Mouse (Mus musculus): ENCODE measurements around the gene Fezf2.

Fezf2 gene

GRCm38 (mm10) chr14:12342458-12343131 is 5.4 kb downstream of the Fezf2 start:
- no peak for DNase-seq

GRCm38 (mm10) chr14:12341789-12342457 is 6.1 kb downstream of the Fezf2 start:
- no peak for DNase-seq

DNA sequence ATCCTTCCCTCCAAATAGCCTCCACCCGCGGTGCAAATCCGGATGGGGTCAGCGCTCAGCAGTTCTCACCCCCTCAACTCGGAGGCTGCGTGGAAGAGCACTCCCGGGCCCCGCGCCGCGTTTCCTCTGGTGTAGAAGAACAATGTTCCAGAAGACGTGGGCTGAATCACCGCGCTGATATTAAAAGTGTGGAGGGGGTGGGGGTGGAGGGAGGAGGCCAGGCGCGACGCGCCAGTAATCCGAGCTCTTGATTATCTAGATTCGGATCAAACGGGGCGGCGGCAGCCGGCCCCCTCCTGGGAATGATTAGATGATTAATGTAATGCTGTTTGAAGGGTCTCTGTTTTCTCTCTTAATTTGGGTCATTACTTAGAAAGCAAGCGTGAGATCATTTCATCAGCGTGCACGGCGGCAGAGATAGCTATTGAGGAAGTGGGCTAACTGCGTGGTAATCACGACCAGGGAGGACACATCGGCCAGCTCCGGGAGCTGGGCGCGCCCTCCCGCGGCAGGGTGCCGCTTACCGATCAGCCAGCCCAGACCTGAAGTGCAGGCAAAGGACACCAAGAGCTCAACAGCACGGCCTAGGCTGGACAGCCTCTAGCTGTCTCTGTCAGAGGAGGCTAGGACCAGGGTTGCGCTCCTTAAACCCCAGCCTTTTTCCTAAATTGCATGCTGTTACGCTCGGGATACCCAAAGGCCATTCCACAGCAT is 6.8 kb downstream of the Fezf2 start:
- DNase-seq: no peak

GRCm38 (mm10) chr14:12340238-12341074 is 7.5 kb downstream of the Fezf2 start:
- DNase-seq: no peak

DNA sequence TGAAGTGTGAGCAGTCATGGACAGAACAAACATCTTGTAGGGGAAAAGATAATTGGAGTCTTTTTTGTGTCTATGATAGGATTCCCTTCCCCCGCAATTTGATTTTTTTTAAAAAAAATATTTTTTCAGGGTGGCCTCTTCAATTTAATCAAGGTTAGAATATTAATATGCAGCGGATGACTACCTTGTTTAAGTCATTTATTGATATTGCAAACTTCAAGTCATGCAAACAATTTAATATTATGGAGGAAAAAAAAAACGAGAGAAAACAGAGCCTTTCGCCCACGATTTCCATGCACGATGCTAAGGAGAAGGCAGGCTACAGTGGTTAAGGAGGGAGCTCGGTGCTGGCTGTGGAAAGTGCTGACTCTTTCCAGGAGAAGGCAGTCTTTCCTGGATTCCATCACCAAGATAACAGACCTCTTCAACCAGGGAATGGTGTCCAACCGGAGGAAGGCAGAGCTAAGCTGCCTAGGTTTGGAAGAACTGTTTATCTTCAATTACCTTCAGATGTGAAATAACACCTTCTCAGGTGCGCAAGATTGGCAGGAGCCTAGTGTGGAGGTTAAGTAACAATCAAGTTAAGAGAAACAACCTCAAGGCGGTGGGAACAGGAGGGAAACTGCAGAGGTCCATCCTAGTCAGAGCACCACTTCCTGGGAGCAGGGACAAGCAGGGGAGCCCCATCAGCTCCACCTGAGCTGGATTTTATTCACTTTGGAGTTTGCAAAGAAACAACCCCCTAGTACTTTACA is 9.0 kb downstream of the Fezf2 start:
- DNase-seq: no peak

GRCm38 (mm10) chr14:12337998-12338809 is 9.8 kb downstream of the Fezf2 start:
- DNase-seq: no peak

- no peak for DNase-seq
Measured at GRCm38 (mm10) chr14:12337421-12337997, 10.5 kb downstream of the Fezf2 start.

GRCm38 (mm10) chr14:12334925-12335324 is 13.1 kb downstream of the Fezf2 start:
- DNase-seq: no peak

DNA sequence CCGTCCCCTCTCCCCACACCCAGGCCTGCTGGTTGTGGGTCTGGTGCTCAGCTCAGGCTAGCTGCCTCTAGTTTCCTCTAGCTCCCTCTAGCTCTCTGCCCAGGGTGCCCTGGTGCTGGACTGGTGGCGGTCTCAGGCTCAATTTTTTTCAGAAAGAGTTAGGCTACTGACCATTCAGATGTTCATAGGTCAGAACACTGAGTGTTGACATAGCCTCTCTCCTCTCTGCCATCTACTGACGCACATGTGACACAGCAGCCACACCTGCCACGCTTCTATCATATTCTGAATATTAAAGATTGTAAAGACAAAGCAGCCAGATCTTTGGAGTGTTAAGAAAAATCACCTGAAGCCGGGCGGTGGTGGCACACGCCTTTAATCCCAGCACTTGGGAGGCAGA is 14.4 kb downstream of the Fezf2 start:
- no peak for DNase-seq

DNA sequence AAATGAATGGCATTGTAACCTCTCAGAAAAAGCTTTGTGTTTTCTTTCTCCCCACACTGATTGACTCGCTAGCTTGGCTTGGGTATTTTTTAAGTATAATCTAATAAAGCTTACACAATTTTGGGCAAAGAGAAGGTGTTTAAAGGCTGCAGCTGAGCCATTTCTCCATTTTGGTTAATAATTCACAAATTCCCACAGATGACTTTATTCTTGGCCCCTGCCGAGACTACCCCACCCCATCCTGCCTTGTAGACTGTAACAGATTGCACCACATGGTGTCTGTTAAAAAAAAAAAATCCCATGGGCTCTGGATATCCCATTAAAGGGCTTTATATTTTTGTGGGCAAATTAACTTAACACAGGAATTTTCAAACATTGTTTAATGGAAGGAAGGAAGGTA is 44.9 kb downstream of the Fezf2 start:
- no peak for DNase-seq

GRCm38 (mm10) chr14:12300677-12301076 is 47.3 kb downstream of the Fezf2 start:
- peak; percentile 9 to 26 for DNase-seq

DNA sequence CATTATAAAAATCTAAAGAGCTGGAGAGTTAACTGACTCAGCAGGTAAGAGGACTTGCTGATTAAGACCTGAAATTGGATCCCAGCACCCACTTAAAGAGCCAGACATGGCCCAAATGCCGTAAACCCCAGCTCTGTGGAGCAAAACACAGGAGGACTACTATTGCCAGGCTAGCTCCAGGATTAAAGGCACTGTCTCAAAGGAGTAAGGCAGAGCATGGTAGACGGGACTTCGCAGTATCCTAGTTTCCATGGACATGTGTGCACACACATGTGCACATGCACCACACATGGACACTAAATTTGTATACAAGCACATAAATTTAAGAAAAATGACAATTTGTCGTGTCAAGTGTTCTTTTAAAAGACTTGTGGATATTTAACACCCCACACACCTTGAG is 47.7 kb downstream of the Fezf2 start:
- no peak for DNase-seq

GRCm38 (mm10) chr14:12299654-12300053 is 48.3 kb downstream of the Fezf2 start:
- DNase-seq: no peak

- no peak for DNase-seq
Measured at GRCm38 (mm10) chr14:12299171-12299570, 48.8 kb downstream of the Fezf2 start.

DNA sequence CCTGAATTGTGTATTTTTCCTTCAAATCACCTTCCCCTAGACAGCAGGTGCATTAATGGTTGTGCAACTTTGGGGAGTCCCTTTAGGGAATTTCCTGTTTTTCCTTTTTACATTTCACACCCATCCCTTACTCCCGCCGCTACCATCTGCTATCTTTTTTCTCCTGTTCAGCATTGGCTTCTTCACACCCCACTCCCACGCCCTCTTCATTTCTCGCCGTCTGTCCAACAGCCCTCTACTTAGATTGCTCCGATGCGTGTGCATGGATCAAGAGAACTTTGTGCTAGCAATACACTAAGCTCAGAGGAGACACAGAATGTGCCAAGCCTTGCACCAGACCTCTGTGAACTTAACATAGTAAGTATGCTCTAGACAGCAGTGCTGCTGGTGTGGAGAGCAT is 51.6 kb downstream of the Fezf2 start:
- DNase-seq: peak; percentile 26 to 29
